Mouse (Mus musculus) thymus, postnatal 36 days (tissue): ENCODE measurements around the gene Ffar4.

Experiments
- DNase-seq, 2 experiments: peaks; one replicate each; pipeline ENCODE4 v3.0.0; 2022; ENCODE audit warnings: mixed read lengths in 2 of 2

Ffar4 gene

DNA sequence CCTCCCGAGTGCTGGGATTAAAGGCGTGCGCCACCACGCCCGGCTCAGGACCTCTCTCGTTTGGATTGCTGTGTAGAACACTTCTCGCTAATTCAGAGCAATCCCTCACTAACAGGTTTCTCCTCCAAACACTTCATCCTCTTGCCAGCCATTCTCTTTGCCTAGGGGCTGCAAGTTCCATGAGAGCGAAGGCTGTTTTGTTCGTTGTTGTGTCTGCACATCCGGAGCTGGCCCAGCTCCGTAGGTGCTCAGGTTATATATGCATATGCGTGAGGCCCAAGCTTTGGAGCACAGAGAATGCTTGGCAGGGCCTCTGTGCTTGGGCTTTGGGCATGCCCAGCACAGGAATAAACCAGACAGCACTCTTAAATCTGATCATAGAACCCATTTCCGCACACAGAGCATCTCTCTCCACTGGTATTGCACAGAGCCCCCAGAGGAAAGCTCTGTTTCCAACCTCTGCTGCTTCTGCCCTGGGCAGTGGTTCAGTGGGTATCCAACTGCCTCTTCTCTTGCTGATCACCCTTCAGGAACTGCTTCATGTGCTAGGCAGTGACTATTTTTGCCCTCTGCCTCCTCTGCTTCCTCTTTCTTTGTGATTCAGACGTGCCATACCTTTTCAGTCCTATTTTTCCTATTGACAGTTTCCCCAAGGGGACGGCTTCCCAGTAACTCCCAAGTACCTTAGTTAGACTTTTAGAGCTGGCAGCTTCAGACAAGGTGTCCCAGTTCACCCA lies 12.8 kb downstream of the Ffar4 start:
- DNase-seq = no peak

DNA sequence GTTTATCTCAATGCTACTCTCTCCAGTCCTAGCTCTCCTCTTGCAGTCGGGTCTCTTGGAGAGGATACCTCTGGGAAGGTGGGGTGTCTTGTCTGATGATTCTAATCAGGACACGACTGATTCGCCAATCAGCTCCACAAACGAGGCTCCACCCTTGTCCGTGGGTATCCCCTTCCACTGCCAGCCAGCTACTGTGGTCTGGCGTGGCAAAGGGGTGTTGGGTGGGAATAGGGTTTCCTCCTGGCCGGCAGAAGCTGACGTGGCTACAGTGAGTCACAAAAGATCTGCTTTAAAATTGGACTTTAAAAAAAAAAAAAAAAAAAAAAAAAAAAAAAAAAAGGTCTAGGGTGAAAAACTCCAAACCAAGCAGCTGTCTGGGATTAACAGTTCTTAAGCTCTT lies 14.2 kb downstream of the Ffar4 start:
- DNase-seq = no peak

DNA sequence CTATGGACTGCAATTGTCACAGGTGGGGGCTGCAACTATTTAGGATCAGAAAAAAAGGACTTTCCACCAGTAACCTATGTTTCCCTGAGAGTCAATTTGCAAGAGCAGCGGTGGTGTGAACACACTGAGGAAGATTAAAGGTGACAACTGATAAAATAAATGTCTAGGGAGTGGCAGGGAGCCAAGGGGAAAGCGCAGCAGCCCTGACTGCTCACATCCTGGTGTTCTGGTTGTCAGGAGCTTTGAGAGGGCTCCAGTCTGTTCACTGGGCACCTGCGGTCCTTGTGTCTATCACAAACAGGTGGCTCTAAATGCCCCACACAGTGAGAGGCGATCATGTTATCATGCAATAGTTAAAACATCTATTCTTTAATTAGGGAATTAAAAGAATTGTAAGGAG lies 15.7 kb downstream of the Ffar4 start:
- no peak for DNase-seq

DNA sequence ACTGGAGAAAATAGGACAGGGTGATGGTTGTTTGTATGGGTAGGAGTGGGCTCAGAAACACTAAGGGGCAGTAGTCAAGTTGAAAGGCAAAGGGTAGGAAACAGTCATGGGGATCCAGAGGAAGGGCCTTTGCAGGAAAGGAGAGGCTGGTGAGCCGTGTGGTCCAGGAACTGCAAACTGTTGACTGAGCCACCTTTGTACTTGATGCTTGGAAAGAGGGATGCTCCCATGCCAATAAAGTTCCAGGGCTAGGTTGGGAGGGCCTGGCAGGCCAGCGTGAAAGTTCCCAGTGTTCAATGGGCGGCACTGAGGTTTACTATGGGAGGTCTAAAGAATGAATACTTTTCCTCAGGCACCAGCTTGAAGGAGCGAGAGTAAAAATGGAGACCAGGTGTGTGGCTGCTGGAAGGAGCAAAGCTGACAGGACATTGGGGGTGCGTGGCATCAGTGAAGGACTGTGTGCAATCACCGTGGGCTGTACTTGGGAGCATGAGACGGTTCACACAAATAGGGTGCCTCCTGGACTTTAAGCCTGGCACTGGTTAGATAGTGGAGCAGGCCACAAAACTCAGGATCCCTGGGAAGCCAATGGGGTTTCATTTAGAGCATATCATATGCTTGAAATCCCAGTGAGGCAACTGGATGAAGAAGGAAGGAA lies 18.1 kb downstream of the Ffar4 start:
- no peak for DNase-seq

DNA sequence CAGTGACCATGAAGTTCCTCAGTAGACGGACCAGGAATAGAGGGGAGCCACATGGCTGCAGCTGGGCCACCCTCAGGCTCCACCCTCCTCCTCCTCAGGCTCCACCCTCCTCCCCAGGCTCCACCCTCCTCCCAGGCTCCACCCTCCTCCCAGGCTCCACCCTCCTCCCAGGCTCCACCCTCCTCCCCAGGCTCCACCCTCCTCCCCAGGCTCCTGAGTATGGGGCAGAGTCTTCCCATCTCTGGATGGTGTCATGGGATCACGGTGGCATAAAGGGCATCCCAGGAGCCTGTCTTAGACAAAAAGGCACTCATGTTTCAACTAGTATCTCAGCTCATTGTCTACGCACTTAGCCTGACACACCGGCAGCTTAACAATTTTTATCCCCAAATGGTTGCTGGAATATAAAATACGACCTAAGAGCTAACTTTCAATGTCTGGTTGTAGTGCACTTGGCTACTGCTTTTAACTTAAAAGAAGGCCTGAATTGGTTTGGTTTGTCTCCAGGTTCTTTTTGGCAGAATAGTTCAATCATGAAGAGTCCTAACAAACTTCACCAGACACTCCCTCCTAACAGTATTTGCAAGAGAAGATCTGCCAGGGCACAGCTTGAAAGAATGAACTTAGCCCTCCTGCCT lies 23.4 kb downstream of the Ffar4 start:
- DNase-seq = no peak

DNA sequence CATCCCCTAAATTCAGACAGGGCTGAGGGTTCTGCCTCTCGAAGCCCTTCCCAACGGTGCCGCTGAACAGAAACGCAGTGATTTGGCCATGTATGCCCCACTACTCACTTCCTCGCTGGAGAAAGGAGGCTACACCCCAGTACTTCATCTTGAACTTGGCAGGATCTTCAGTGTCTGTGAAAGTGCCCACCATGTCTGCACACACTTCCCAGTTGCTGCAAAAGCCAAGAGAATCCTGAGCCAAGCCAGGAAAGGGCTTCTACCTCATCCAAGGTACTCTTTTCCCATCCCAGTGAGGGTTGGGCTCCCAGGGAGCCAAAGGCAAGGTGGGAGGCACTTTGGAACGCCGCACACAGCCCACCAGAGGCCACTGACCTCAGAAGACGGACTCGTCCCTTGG lies 27.1 kb downstream of the Ffar4 start:
- DNase-seq = no peak

DNA sequence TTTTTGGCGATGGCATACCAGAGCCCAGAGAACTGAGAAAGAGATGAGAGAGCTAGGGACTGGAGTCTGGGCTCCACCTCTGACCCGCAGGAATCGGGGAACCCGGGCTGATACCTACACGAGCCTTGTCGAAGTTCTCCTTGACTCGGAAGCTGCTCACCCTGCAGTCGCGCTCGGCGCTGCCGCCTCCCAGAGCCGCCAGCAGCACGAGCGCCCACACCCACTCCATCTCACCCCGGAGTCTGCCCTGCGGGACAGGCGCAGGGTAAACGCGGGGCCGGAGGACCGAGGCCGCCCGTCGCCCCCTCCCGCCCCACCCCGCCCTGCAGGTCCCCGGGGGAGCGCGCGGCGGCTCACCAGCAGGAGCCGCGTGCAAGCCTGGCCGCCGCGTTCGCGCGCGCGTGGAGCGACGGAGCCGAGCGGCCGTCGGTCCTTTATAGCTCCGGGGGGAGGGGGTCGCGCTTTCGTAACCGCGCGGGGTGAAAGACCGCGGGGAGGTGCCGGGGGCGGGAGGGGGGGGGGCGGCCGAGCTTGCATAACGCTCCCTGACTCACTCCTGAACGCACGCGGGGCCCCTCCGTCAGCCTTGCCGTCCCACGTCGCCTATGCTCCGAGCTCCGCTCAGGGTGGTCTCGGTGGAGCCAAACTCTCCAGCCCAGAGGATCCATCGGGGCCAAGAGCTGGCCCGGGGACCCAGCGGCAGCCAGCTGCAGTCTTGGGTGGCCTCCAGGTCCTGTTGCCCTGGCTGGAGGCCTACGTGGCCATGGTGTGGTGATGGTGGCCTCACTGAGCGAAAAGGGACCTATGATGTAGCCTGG lies 27.7 kb downstream of the Ffar4 start:
- no peak for DNase-seq

DNA sequence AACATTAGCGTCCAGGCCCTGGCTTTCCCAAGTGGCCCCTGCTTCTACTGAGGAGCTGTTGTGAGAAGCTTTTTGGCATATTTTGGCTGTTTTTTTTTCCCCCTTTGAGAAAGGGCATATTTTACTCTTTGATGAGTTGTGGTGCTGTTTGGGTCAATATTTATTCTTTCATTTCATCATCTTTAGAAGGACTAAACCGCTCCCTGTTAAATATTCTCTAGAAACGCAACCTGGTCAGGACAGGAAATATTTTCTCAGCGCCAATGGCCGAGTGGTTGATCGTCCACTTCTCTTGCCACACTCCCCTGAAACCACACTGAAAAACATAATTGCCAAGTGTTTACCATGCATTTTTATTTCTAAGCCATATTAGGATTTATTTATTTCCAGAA lies 28.3 kb downstream of the Ffar4 start, which contains the start of gene Rbp4:
Gene Rbp4, minus strand, starts transcription at position 63 of the 392 bp plus-strand sequence.
- no peak for DNase-seq

DNA sequence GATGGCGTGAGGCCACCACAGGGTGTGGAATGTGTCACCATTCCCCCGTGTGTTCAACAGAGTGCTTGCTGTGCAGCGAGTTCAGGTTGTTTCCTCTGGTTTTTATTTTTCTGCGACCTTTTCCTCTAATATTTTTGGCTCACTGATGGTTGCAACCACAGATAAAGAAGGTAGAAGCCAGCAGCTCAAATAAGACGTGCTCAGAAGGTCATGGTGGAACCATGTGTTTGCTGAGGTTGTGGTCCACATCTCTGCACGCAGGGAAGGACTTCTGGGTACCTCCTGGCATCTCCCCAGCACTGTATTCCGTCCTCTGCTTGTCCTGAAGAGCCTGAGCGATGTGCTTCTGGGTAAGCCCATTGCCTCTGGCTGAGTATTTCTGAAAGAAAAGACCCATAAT lies 29.8 kb downstream of the Ffar4 start:
- no peak for DNase-seq

DNA sequence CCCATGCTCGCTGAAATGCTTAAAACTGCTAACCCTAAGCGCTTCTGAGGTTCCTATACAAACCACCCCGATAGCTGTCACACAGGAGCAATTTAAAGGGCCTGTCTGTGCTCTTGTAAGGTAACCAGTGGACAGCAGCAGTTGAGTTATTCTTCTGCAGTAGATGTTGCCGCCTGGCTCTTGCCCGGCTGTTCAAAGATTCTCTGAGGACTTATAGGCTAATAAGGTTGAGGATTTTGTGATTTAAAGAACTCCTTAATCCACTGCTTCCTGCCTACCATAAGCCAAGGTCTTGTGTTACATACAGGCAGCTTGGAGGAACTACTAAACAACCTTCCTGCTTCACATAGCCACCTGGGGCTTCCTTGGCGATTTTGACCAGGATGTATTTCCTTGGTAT lies 35.6 kb downstream of the Ffar4 start, which contains the start of gene Pde6c:
Gene Pde6c, plus strand, starts transcription at position 301 of the 400 bp plus-strand sequence.
- no peak for DNase-seq

DNA sequence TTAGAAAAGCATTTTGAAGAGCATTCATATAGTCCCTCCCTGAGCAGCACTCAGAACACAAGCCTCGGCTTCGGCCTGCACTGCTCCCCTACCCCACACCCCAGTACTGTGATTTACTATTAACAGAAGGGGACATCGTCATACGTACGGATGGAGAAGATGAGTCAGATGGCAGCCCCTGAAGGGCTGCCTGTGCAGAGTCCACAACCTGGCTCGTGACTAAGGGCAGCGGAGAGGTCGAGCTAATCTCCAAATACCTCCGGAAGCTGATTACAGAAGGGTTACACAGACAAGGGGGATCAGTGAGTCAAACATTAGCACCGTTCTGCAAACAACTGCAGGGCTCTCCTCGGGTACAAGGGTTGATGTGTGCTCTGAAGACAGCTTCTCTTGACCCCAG lies 37.1 kb downstream of the Ffar4 start:
- no peak for DNase-seq

DNA sequence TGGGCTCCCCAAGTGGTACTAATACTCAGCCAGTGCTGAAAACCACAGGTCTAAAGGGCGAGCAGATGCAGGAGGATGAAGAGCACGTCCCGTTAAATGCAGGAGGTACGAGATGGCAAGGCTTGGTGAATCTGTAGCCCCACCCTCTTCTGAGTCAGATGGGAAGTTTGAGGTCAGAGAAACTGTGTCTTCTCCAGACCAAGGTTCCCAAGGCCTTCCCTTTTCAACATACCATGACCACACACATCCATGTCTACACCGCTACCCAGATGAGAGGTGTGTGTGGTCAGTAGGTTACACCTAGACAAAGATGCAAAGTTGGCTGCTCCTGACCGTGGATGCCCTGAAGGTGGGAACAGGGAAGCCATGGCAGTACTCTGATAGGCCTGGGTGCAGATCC lies 37.9 kb downstream of the Ffar4 start:
- no peak for DNase-seq

DNA sequence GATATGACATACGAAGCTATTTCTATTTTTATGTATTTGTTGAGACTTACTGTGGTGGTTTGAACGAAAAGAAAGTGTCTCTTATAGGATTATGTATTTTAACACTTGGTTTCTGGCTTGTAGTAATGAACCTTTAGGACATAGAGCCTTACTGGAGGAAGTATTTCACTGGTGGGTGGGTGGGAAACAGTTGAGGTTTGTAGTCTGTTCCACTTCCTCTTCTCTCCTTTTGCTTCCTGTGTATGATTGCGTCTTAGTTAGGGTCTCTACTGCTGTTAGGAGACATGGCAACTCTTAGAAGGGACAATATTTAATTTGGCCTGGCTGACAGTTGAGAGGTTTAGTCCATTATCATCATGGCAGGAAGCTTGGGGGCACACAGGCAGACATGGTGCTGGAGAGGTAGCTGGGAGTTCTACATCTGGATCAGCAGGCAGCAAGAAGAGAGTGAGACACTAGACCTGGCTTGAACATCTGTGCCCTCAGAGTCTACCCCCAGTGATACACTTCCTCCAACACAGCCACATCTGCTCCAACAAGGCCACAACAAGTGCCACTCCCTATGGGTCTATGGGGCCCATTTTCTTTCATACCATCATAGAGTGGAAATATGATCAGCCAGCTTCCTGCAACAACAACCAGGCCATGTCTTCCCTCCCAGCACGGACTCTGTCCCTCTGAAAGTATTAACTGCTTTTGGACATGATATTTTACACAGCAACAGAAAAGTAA lies 46.8 kb downstream of the Ffar4 start:
- DNase-seq = no peak

DNA sequence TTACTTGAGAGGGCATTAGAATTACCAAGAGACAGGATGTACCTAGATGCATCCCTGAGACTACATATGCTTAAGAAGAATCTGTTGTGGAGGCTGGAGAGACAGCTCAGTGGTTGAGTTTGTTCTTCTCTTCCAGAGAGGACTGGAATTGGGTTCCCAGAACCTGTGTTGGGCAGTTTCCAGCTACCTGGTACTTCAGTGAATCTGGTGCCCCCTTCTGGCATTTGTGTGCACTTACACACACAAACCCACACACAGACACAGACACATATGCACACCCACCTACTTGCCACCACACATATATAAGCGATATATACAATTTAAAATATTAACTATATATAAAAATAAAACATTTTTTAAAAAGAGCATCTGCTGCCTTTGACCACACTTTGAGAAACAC lies 59.4 kb downstream of the Ffar4 start:
- no peak for DNase-seq

DNA sequence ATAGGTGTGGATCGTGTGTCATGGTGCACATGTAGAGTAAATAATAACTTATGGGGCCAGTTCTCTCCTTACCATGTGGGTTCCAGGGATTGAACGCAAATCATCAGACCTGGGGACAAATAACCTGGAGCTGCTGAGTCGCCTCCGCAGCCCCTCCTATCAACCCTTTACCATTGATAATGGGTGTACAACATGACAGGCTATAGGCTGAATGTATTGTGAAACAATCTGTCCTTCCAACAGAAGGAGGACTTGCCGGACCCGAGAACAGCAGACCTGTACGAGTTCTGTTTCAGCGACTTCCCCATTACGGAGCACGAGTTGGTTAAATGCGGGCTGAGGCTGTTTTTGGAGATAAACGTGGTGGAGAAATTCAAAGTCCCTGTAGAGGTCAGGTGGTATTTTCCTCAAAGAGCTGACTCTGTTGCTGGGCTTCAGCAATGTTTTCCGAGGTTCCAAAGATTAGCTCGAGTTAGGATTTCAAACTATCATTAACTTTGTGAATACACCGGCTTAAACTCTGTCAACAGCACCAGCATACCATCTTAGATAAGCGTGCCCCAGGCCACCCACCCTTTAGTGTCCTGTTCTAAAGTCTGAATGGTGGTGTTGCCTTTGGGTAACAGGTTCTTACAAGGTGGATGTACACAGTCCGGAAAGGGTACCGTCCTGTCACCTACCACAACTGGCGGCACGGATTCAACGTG lies 64.9 kb downstream of the Ffar4 start:
- DNase-seq = no peak
